Mouse (Mus musculus): ENCODE measurements at regions not wholly inside any gene's neighbourhood (a gene's known extent, or its start where the extent isn't known, plus 50 kb on each side); places are given as distances from the start of the nearest gene placed in this dataset.

DNA sequence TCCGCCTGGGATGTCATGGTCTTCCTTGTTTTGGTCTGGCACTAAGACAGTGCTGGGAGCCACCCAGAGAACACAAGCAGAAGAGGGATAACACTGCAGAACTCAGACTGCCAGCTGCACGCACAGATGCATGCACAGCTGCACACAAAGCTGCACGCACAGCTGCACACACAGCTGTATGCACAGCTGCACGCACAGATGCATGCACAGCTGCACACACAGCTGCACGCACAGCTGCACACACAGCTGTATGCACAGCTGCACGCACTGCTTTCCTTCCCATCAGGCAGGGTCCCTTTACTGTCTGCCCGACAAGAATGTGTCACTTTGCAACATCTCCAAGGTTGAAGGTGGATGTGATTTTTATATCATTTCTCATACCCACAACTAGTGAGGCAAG lies 122.9 kb upstream of the Egln3 start:
- no peaks in the 10 kb centered on the region for H3K4me1 ChIP-seq (ENCODE audit: control insufficient read depth, insufficient read depth, low read length)
- no peak overlapping the region for H3K4me3 ChIP-seq (replicated peaks; ENCODE audit: extremely low read depth, low read depth, low read length)
- WGBS = 84% methylated on average over 7 of the region's 7 CpGs
- TF ChIP-seq CTCF (IDR thresholded peaks at IDR 0.05; ENCODE audit: insufficient read depth, low read length) (no peak), POLR2A (IDR thresholded peaks at IDR 0.05; ENCODE audit: borderline replicate concordance, extremely low read depth, low read depth, low read length) (no peak)
- DNase-seq = no peak

DNA sequence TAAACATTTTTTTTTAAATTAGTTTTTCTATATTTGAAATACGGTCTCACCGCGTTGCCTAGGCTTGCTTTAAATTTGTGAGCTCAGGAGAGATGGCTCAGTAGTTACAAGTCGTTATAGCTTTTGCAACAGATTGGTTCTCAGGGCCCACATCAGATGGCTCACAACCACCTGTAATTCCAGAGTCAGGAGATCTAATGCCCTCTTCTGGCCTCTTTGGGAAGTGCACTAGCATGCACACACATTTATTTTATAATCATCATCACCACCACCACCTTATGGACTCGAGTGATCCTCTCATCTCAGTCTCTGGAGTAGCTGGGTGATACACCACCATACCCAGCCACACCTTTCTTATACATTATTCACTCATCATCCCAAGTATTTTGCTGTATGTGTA lies 116.9 kb upstream of the Egln3 start:
- TF ChIP-seq CTCF (IDR thresholded peaks at IDR 0.05; ENCODE audit: insufficient read depth, low read length) (no peak), POLR2A (IDR thresholded peaks at IDR 0.05; ENCODE audit: borderline replicate concordance, extremely low read depth, low read depth, low read length) (no peak)
- 96% methylated on average over 5 of the region's 5 CpGs for WGBS
- no peak for DNase-seq
- Histone ChIP-seq H3K4me1 (ENCODE audit: control insufficient read depth, insufficient read depth, low read length) (no peaks in the 10 kb centered on the region), H3K4me3 (replicated peaks; ENCODE audit: extremely low read depth, low read depth, low read length) (no peak overlapping the region)

DNA sequence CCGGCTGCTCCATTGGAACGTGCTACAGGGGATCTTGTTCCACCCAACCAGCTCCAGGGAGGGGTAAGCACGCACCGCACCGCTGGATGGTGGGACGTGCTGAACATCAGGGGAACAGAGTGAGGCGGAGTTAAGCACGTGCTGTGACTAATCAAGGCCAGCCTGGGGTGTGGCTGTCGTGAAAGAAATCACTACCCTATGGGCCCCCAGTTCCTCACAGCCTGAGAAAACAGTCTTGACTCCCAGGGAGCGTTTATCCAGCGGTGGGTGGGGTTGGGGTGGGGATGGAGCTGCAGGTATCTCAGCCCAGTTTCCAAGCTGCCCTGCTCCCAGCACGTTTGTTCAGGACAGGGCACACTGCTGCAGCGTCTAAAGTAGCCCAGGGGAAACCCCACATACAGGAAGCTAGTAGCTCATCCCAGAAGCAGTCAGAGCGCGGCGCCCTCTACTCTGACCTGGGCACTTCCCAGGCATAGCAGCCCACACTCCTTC lies 113.4 kb upstream of the Egln3 start:
- H3K4me3 ChIP-seq (replicated peaks; ENCODE audit: extremely low read depth, low read depth, low read length) = no peak overlapping the region
- 10% methylated on average over 16 of the region's 16 CpGs for whole genome bisulfite sequencing
- DNase-seq = no peak
- peaks cover 2% of the 10 kb centered on the region; the same call in 1 of the 2 replicates for H3K4me1 ChIP-seq (ENCODE audit: control insufficient read depth, insufficient read depth, low read length)
- no peak for TF ChIP-seq POLR2A (IDR thresholded peaks at IDR 0.05; ENCODE audit: borderline replicate concordance, extremely low read depth, low read depth, low read length)

DNA sequence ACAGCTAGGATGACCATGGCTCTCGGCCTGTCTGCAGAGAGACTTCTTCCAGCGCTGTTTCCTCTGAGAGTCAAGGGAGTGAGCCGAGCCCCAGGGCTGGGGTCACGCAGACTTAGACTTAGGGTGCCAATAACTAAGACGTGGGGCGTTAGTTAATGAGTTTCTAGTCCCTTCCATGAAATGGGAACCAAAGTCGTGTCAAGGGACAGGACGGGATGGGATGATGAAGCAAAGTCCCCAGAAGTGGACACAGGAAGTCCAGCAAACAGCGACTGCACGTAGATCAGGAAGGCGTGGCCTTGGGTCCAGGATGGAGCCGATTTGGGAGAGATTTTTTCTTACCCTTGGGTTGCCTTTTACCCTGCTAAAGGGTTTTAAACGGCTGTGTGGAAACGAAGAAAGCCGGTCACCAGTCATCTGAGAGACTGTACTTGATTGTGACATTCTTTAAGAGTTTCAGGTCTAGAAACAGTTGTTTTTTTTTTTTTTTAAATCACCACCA lies 112.5 kb upstream of the Egln3 start:
- no peak overlapping the region for H3K4me3 ChIP-seq (replicated peaks; ENCODE audit: extremely low read depth, low read depth, low read length)
- no peak for DNase-seq
- H3K4me1 ChIP-seq (ENCODE audit: control insufficient read depth, insufficient read depth, low read length) = peaks cover 2% of the 10 kb centered on the region; the same call in 1 of the 2 replicates
- WGBS = 69% methylated on average over 15 of the region's 15 CpGs
- TF ChIP-seq POLR2A (IDR thresholded peaks at IDR 0.05; ENCODE audit: borderline replicate concordance, extremely low read depth, low read depth, low read length) (no peak), CTCF (IDR thresholded peaks at IDR 0.05; ENCODE audit: insufficient read depth, low read length) (no peak)

DNA sequence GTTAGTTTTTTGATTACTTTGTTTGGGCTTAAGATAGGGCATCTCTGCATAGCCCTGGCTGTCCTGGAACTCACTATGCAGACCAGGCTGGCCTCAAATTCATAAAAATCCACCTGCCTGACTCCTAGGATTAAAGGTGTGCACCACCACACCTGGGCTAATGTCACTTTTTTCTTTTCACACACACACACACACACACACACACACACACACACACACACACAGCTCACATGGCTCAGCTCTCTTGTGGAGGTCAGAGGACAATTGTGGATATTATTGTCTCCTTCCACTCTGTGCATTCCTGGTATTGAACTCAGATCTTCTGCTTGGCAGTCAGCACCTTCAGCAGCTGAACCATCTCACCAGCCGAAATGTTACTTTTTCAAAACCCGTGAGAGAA lies 110.5 kb upstream of the Egln3 start:
- DNase-seq = no peak
- 87% methylated on average over 2 of the region's 2 CpGs for WGBS
- TF ChIP-seq POLR2A (IDR thresholded peaks at IDR 0.05; ENCODE audit: borderline replicate concordance, extremely low read depth, low read depth, low read length) = no peak
- no peak for TF ChIP-seq CTCF (IDR thresholded peaks at IDR 0.05; ENCODE audit: insufficient read depth, low read length)
- Histone ChIP-seq H3K4me1 (ENCODE audit: control insufficient read depth, insufficient read depth, low read length) (peaks cover 2% of the 10 kb centered on the region; the same call in 1 of the 2 replicates), H3K4me3 (replicated peaks; ENCODE audit: extremely low read depth, low read depth, low read length) (no peak overlapping the region)

DNA sequence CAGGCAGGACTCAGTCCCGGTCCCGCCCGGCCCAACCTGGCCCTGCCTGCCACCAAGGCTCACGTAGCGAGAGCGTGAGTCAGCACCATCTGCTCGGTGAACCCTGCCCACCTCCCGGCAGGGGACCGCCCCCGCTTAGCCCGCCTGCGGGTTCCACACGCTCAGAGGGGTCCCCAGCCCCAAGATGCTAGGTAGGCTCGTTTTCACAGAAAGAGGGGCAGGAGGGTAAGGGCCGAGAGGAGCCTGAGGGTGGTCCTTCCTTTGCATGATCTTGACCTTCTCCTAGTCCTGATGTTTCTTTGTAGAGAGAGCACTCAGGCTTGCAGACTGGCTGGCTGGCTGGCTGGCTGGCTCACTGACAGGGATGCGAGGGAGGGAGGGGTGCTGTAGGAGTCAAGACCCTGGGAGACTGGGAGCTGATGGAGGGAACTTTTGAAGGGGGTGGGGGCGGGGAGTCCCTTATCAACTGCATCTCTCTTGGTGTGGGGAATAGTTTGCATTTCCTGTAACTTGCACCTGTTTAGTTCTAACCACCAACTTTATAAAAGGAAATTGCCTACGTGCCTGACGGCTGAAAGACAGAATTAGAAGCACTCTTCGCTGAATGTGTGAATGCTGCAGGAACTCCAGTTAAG lies 109.7 kb upstream of the Egln3 start:
- WGBS = 1% methylated on average over 20 of the region's 20 CpGs
- TF ChIP-seq POLR2A (IDR thresholded peaks at IDR 0.05; ENCODE audit: borderline replicate concordance, extremely low read depth, low read depth, low read length) (no peak), CTCF (IDR thresholded peaks at IDR 0.05; ENCODE audit: insufficient read depth, low read length) (no peak)
- peak; percentile 33 for DNase-seq
- peaks cover 2% of the 10 kb centered on the region; the same call in 1 of the 2 replicates for H3K4me1 ChIP-seq (ENCODE audit: control insufficient read depth, insufficient read depth, low read length)
- no peak overlapping the region for H3K4me3 ChIP-seq (replicated peaks; ENCODE audit: extremely low read depth, low read depth, low read length)

DNA sequence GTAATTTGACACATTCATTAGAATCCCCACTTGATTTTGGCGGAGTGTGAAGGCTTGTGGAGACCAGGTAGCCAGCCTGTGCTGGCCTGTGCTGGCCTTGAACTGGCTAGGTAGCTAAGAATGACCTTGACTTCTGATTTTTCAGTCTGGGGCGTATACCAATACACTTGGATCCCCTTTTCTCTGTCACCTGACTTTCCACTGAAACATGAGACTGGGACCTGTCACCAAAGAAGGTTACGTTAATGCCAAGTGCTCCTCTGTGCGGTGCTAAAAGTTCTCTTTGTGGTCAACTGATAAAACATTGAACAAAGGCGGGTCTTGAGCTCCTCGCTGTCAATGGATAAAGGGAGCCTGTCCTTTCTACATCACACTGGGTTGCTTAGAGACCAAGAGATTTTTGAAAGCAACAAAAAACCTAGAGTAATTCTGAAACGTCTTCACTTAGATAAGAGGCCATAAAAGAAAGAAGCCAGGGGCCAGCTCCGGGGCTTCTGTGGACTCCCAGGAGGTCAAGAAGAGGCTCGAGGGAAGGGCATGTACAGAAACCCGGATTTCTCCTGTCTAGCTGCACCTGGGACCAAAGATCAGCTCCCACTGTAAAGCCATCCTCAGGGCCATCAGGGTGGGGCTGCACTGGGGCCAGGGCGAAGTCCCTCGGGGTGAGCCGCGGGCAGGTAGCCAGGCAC lies 109.0 kb upstream of the Egln3 start:
- 36% methylated on average over 14 of the region's 14 CpGs for WGBS
- DNase-seq = no peak
- Histone ChIP-seq H3K4me3 (replicated peaks; ENCODE audit: extremely low read depth, low read depth, low read length) (no peak overlapping the region), H3K4me1 (ENCODE audit: control insufficient read depth, insufficient read depth, low read length) (peaks cover 2% of the 10 kb centered on the region; the same call in 1 of the 2 replicates)
- TF ChIP-seq CTCF (IDR thresholded peaks at IDR 0.05; ENCODE audit: insufficient read depth, low read length) (no peak), POLR2A (IDR thresholded peaks at IDR 0.05; ENCODE audit: borderline replicate concordance, extremely low read depth, low read depth, low read length) (no peak)

DNA sequence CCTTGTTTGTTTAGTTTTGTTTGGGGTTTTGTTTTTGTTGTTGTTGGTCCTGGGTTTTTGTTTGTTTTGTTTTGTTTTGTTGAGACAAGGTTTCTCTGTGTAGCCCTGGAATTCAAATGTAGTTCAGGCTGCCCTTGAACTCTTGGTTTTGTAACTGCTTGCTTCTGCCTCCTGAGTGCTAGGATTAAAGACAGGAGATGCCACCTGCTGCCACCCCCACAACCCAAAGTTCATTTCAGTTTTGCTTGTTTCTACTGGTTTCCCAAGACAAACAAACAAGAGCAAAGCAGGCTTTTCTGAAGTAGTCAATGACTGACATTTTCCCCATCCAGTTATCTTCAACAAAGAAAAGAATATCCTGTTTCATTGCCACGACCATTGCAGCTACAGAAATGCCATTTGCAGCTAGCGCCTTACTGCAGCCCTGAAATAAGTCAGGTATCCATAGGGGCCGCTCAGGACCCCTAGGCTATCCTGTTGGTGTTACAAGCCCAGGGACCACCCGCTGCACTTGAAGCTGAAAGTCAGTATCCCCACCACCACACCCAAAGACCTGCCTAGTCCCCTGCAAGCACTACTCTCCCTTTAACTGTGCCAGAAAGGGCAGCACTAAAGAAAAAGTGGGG lies 108.3 kb upstream of the Egln3 start:
- Histone ChIP-seq H3K4me1 (ENCODE audit: control insufficient read depth, insufficient read depth, low read length) (peaks cover 2% of the 10 kb centered on the region; the same call in 1 of the 2 replicates), H3K4me3 (replicated peaks; ENCODE audit: extremely low read depth, low read depth, low read length) (no peak overlapping the region)
- TF ChIP-seq POLR2A (IDR thresholded peaks at IDR 0.05; ENCODE audit: borderline replicate concordance, extremely low read depth, low read depth, low read length) = no peak
- TF ChIP-seq CTCF (IDR thresholded peaks at IDR 0.05; ENCODE audit: insufficient read depth, low read length) = no peak
- 80% methylated on average over 4 of the region's 4 CpGs for WGBS
- DNase-seq = no peak

DNA sequence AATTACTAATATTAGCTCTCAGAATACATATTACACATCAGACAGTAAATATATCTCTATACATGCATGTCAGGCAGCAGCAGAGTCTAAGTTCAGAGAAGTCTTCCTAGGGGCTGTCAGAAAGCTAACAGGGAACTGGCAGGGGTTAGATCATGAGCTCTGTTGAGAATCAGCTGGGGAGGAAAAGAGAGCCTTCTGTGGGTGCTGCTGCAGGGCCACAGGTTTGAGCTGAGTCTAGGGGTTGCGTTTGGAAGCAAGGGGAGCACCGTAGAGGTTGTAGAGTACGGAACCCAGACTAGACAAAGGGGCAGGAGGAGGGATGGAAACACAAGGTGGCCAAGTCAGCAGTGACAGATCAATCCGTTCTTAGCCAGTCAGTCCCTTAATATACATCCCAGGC lies 106.2 kb upstream of the Egln3 start:
- 88% methylated on average over 4 of the region's 4 CpGs for WGBS
- H3K4me1 ChIP-seq (ENCODE audit: control insufficient read depth, insufficient read depth, low read length) = peaks cover 2% of the 10 kb centered on the region; the same call in 1 of the 2 replicates
- DNase-seq = no peak
- H3K4me3 ChIP-seq (replicated peaks; ENCODE audit: extremely low read depth, low read depth, low read length) = no peak overlapping the region
- no peak for TF ChIP-seq CTCF (IDR thresholded peaks at IDR 0.05; ENCODE audit: insufficient read depth, low read length)
- TF ChIP-seq POLR2A (IDR thresholded peaks at IDR 0.05; ENCODE audit: borderline replicate concordance, extremely low read depth, low read depth, low read length) = no peak

Measured in lung, adult 2 months (tissue).